Comparison of ENCODE assay signal across 21 mouse cellular contexts in genomic region chr10:120913796-120914195, GRCm38 (mm10). TPM values are rescaled to one million over a fixed set of nuclear protein-coding genes. Genes with fewer than 3 reads are reported as not detected.
DNase-seq lines count a peak whose midpoint lies in the region; ATAC-seq lines count a peak whose summit lies in the region.
"Had no signal": no experiment of that assay in that cellular context is flagged by ENCODE, and none has a peak within 500 bp of the region (broad histone marks: within the 10 kb centered on the region; RNA-seq: fewer than 3 reads in every experiment).

No protein-coding gene starts in this region.

- no peaks in the 10 kb centered on the region for H3K9me3 ChIP-seq in heart, embryonic 13.5 days
- H3K9me3 ChIP-seq: forebrain, embryonic 10.5 days; liver, embryonic 12.5 days; midbrain, embryonic 10.5 days; neural tube, embryonic 15.5 days had no signal

- WGBS in heart, embryonic 13.5 days = 45% methylated on average over 7 of the region's 7 CpGs

- DNase-seq in heart, adult 8-10 months (ENCODE audit: low spot score) = no peak
- peak; percentile 51 for DNase-seq in 416B (ENCODE audit: low read depth)
- no peak for DNase-seq in kidney, adult 18-20 months
- no peak for DNase-seq in left cerebral cortex, adult 11 months (ENCODE audit: low spot score)
- DNase-seq: cerebellum, adult 11 months; cerebellum, adult 9-11 months; gastrocnemius, postnatal 10 days; heart, adult 2 months; kidney, adult 2 months; right cerebral cortex, adult 18-20 months; thymus, adult 2 months had no signal

- no peak overlapping the region for H3K4me3 ChIP-seq in heart, embryonic 13.5 days
- H3K4me3 ChIP-seq: forebrain, embryonic 10.5 days; heart, adult 2 months; liver, embryonic 12.5 days; midbrain, embryonic 10.5 days; neural tube, embryonic 15.5 days had no signal

- H3K9ac ChIP-seq in heart, embryonic 13.5 days = no peak overlapping the region
- H3K9ac ChIP-seq: liver, embryonic 12.5 days; neural tube, embryonic 15.5 days had no signal

- peaks cover 39% of the 10 kb centered on the region for H3K4me1 ChIP-seq in heart, embryonic 13.5 days
- H3K4me1 ChIP-seq: liver, embryonic 12.5 days; midbrain, embryonic 10.5 days; neural tube, embryonic 15.5 days had no signal

- 0 out of 2 replicates have a peak, but pooled peaks cover 5% of the 10 kb centered on the region for H3K36me3 ChIP-seq in heart, embryonic 13.5 days
- H3K36me3 ChIP-seq: forebrain, embryonic 10.5 days; liver, embryonic 12.5 days; midbrain, embryonic 10.5 days; neural tube, embryonic 15.5 days had no signal

- ATAC-seq in heart, embryonic 13.5 days (ENCODE audit: extremely low read depth, insufficient number of reproducible peaks, low FRiP score, low TSS enrichment) = no peak
- ATAC-seq in CD4-positive, CD25-positive, alpha-beta regulatory T cell, adult 4 months = peak; percentile 93
- peak; percentile 84 for ATAC-seq in inflammation-experienced regulatory T-cells, adult 6 months
- ATAC-seq: forebrain, embryonic 16.5 days; liver, embryonic 12.5 days had no signal

- H3K4me2 ChIP-seq in heart, embryonic 13.5 days = no peak overlapping the region
- H3K4me2 ChIP-seq: liver, embryonic 12.5 days; neural tube, embryonic 15.5 days had no signal

- H3K27ac ChIP-seq in heart, embryonic 13.5 days (replicated peaks) = peak overlapping the region; percentile 91; the same call in 1 of the 2 replicates
- H3K27ac ChIP-seq: forebrain, embryonic 10.5 days; heart, adult 2 months; kidney, postnatal 0 days; liver, embryonic 12.5 days; midbrain, embryonic 10.5 days; neural tube, embryonic 15.5 days; stomach, postnatal 0 days had no signal

- H3K27me3 ChIP-seq in heart, embryonic 13.5 days (replicated peaks) = no peaks in the 10 kb centered on the region
- H3K27me3 ChIP-seq: liver, embryonic 12.5 days; neural tube, embryonic 15.5 days had no signal

RNA-seq across cellular contexts. Expression of gene Msrb3, which starts 14.9 kb away (rescaled TPM):
- 20.6 and 24.8 TPM in 2 replicates for polyA plus RNA-seq in heart, embryonic 13.5 days (2015; fragmentation: Nextera tagmentation; extraction: Ambion mirVana)
- total RNA-seq in heart, adult 8-10 months (2022) = 100 to 1,000 TPM in 2 of 4 experiments, 10 to 100 TPM in 2; 84.9 to 110 (median 102) TPM
- polyA plus RNA-seq in CD4-positive, CD25-positive, alpha-beta regulatory T cell, adult 4 months (2017; shearing (Covaris generic)) = under 1 TPM; 0.48 to 0.61 TPM
- under 1 TPM in 2 of 3 experiments, not detected in 1; 0.17 to 0.48 TPM for polyA plus RNA-seq in inflammation-experienced regulatory T-cells, adult 6 months (2017; shearing (Covaris generic))

Comparison
In these comparisons a context has a peak if more than half of its experiments do, and no peak if none do; other contexts are left out.
1. RNA of gene Msrb3, which starts 14.9 kb away (polyA plus RNA-seq): 20.6 to 24.8 TPM in heart, embryonic 13.5 days; 0.48 to 0.61 TPM in CD4-positive, CD25-positive, alpha-beta regulatory T cell, adult 4 months and 0.17 to 0.48 TPM in inflammation-experienced regulatory T-cells, adult 6 months; every median in the first group is over 10 times any median in the second.